Mouse (Mus musculus): ENCODE data around the gene Serpina5. TPM values are rescaled to one million over a fixed set of nuclear protein-coding genes. Genes with fewer than 3 reads are reported as not detected.
"Not testable (repeated sequence)": the region's sequence is repeated elsewhere in the genome, so short reads cannot be mapped to it uniquely, and the experiment has no call there.

Gene Serpina5
- total RNA-seq (2015) (not detected in 2 replicates), total RNA-seq (2017) (not detected in 2 replicates)

DNA sequence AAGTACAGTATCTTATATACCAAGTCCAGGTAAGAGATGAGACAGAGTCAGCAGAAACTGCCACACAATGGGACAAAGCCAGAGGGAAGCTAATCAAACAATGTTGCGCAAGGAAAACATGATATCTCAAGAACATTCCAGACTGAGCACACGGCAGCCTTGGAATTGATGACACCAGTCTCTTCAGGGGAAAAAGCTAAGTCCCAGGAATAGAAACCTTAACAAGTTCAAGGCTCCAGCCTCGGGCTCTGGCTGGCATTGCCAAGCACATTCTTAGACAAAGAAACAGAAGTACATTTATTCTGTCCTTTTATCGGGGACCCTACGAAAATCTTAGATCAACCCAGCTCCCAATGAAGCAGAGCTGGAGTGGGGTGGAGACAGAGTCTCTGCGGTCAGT is at the start of gene Serpina5:
TSS of gene Serpina5 (plus strand) at position 346 of the 400 bp plus-strand sequence.
- no peak for ATAC-seq (ENCODE audit: poor library complexity, severe bottlenecking)

DNA sequence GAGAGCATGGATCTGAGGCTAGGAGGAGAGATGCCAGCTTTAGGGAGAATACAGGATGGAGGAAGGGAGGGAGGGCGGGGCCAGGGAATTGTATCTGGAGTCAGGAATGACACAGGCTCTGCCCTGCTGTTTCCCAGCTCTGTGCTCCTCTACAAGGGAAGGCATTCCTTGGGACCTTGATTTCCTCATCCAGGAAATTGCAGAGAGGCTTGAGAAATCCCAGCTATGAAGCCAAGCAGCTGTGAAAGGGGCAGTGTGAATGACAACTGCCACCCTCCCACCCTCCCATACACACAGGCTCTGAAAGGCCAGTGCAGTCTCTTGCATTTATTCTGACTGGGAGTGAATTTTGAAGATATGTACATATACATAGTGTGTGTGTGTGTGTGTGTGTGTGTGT is 46.9 kb upstream of the Serpina5 start:
- no peak for ATAC-seq (ENCODE audit: poor library complexity, severe bottlenecking)

DNA sequence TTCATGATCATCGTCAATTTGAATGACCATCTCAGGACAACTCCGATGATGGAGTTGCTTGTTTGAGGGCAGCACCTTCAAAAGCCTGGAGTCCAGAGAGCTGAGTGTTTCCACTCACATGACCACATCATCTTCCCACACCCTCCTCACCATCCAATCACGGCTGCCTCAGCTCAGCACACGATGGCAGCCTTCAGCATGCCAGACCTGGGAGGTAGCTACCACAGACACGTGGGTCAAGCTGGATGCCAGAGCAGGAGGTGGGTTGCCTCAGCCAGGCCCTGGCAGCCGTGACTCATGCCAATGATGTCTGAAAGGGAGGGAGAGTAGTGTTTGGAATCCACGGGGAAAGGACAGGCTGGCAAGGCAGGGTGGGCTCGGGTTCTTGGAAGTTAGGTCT is 45.2 kb upstream of the Serpina5 start:
- no peak for ATAC-seq (ENCODE audit: poor library complexity, severe bottlenecking)

DNA sequence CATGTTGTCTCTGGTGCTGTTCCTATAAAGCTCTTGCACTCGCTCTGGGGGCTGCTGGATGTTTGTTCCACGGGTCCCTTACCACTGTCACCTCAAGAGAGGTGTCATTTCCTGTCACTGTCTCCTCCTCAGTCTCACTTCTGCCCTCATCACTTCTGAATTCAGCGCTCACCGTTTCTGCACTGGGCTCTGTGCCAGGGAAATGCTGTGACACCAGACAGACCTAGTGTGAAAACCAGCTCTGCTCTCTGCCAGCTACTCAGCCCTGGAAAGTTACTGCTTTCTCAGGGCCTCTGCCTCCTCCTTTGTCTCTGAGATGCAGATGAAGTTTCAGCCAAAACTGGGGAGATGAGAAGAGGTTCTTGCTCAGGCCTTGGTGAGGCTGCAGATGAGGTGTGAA is 43.9 kb upstream of the Serpina5 start:
- ATAC-seq (ENCODE audit: poor library complexity, severe bottlenecking) = peak; percentile 60

DNA sequence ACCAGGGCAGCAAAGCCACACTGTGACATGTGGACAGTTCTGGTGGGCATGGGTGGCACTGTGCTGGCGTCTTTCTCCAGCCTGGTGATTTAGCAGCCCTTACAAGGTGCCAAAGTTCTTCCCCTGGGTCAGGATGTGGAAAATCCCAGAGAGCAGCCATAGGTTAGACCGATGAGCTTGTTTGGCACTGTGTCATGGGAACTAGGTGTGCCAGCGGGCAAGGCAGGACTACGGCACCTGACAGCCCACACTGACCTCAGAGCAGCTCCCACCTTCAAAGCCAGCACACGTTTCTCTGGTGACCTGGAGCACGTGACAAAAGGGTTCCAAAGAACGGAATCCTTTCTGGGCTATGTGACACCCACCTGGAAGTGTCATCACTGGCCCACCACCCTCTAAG is 43.4 kb upstream of the Serpina5 start:
- peak; percentile 17 for ATAC-seq (ENCODE audit: poor library complexity, severe bottlenecking)

DNA sequence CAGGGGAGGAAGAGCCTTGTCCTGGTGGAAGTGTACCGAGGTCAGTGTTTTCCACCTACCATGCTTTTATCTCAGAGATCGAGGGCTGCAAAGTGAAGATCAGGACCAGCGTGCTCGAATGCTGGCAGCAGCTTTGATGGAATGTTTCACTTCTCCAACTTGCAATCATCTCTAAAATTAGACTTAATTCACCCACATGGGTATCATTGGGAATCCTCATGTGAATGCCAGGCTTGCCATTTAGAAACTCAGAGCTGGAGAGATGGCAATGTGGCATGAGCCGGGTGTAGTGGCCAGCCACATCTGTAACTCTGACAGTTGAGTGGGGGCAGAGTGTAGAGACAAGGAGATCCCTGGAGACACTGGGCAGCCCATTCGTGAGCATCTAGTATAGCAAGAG is 40.8 kb upstream of the Serpina5 start:
- no peak for ATAC-seq (ENCODE audit: poor library complexity, severe bottlenecking)

DNA sequence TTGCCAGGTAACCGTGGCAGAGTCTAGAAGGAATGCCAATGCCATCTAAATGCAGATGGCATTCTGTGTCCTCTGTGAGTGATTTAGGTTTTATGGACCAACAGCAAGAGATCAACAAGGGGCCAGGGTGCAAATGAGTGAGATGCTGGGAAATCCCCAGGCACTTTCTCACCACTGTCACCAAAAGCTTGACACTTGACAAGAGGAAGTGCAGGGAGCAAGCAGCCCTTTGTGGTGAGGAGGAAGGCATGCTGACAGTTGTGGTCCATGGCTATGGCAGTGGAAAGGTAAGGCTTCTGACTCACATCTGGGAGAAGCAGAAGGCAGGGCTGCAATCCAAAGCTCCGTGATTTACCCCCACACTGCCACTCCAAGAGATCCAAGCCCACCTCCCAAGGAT is 39.1 kb upstream of the Serpina5 start:
- peak; percentile 52 for ATAC-seq (ENCODE audit: poor library complexity, severe bottlenecking)

DNA sequence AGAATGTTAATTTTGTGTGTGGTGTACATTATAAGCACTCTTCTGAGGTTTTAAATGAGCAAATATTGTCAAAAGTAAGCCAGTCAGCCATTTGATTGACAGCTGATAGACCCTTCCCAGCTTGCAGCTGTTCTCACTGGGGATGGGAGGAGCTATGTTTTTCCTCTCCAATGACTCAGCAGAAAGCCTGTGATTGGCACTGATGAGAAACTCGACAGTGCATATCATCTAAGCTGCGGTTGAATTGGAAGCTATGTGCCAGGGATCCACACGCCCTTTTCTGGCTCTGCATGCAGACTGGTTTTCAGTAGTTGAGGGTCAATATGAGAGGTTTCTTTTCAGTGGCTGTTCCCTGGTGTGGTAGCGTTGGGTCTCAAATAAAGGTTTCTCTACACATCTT is 36.4 kb upstream of the Serpina5 start:
- no peak for ATAC-seq (ENCODE audit: poor library complexity, severe bottlenecking)

DNA sequence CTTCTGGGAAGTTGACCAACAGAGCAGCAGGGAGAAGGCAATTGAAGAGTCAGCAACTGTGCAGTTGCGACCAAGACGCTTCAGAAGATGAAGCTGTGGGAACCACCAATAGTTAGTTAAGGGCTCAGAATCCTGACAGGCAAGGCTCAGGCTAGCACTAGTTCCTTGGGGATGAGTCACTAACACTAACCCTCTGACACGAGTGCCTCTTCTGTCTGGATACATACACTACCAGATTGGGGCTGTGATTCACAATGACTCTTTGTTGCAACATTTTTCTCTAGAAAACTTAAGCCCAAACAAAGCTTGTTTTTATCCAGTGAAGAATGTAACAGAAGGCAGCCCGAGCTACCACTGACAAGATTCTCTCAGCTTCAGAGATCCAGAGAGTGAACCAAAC is 35.9 kb upstream of the Serpina5 start:
- ATAC-seq (ENCODE audit: poor library complexity, severe bottlenecking) = no peak

DNA sequence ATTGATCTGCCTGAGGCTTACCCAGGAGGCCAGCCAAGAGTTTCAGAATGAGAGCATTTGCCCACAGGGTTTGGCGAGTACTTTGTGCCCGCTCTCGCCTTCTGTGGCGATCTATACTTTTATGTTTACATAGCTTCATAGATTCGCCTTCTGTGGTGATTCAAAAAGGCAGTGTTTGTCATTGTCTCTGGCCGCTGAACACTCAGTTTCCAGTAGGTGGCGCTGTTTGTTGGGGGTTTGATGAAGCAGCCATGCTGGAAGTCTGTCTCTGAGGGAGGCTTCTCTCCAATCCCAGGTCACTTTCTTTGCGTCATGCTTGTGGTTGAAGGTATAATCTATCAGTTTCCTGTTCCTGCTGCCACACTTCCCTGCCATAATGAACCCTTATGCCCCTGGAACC is 34.7 kb upstream of the Serpina5 start:
- ATAC-seq (ENCODE audit: poor library complexity, severe bottlenecking) = peak; percentile 44

DNA sequence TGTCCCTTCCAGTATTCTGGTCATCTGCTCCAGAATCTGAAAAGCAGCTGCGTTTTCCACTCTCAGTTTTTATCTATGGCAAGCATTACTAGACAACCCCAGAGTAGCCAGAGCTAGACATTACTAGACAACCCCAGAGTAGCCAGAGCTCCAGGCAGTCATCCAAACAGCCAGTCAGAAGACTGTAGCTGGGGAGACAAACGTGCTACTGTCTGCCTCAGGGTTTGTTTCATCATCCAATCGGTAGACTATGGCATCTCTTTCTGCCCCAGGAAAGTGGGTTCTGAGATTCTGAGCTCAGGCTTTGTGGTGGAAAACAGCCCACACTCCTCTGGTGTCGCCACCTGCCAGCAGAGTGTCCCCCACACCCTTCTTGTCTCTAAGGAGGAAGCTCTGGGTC is 33.4 kb upstream of the Serpina5 start:
- ATAC-seq (ENCODE audit: poor library complexity, severe bottlenecking) = peak; percentile 75

DNA sequence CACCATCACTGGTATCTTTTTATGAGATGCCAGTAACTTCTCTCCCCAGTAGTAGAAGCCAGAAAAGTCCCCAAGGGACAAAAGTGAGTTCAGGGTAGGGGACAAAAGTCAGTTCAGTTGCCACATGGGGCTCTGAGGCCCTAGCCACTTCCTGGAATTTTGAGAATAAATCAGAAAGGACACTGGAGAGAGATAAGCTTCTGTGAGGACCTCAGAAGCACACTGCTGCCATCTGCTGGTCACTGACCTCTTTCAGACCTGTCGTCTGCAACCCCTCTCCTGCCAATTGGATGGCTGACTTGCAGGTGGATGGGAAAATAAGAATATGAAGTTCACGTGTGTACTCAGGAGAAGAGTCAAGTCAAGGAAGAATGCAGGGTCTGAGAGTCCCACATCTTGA is 31.3 kb upstream of the Serpina5 start:
- ATAC-seq (ENCODE audit: poor library complexity, severe bottlenecking) = peak; percentile 61

DNA sequence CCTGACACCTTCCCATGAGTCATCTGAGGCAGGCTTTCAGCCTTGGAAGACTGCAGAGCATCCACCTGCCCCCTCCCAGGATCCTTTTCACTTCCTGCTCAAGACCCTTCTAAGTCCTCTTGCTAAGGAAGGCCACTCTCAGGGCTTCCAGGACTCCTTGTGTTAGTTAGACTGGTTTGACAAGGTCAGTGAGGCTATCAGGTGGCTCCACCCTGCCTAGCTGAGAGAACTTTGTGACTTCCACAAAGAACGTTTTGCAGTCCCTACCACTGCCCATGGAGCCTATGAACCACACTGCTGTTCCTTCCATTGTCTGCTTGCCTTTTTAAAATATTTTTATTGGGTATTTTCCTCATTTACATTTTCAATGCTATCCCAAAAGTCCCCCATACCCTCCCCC is 29.2 kb upstream of the Serpina5 start:
- ATAC-seq (ENCODE audit: poor library complexity, severe bottlenecking) = no peak

DNA sequence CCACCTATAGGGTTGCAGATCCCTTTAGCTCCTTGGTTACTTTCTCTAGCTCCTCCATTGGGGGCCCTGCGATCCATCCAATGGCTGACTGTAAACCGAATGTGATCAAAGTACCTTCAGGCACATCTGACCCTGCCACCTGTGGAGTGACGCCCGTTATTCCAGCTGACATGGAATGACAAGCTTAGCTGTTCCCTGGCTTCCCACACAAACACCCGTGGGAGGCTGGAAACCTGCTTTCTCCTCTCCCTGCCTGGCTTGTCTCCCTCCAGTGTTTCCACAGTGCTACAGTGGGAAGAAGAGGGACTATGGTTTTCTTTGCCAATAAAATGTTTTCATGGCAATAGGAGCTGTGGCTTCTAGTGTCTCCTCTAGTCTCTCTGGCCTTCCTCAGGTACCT is 28.6 kb upstream of the Serpina5 start:
- no peak for ATAC-seq (ENCODE audit: poor library complexity, severe bottlenecking)

DNA sequence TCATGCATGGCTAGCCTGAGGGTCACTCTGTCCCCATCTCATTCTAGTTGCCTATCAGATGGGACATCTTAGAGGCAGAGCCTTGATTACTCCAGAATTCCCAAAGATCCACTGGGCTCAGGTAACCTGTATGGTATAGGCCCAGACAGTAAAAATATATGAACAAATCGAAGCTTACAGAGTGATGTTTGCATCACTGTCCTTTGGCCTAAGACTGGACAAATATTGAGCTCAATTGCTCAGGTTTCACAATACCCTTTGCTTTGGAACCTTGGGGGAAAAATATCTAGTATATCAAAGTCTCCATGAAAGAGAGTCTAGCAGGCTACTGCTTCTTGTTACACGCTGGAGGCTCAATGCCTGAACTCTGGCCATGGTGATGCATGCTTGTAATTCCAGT is 10.8 kb upstream of the Serpina5 start:
- no peak for ATAC-seq (ENCODE audit: poor library complexity, severe bottlenecking)

DNA sequence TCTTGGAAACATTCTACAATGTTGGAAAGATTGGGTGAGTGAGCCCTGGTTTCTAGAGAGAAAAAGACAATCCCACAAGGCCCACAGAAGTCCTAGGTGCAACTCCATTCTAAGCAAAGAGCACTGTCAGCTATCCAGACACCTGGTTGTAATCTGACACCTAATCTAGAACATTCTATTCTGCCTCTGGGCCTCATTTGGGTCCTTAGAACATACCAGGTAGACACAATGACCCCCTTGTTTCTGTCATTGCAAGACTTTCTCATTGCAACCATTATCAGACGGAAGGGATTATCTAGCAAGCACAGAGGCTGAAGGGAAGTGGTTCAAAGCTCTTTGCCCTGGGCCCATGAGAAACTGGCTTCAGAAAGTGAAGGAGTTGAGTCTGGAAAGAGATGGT is 9.6 kb upstream of the Serpina5 start:
- ATAC-seq (ENCODE audit: poor library complexity, severe bottlenecking) = no peak

DNA sequence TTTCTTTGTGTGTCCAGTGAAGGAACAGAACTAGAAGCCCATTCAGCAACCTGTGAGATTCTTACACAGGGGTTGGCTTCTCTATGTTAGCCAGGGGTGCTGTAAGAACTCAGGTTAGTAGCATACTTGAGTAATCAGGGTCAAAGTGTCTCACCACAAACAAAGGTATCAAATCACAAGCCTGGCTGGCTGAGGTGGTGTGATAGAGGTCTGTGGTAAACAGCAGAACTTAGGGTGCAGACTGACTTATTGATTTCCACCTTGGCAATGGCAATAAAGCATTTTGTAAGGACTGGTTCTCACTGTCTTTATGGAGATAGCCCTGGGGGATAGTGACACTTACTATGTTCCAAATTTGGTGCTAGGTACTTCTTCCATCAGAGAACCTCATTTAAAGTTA is 4.9 kb downstream of the Serpina5 start:
- ATAC-seq (ENCODE audit: poor library complexity, severe bottlenecking) = no peak

DNA sequence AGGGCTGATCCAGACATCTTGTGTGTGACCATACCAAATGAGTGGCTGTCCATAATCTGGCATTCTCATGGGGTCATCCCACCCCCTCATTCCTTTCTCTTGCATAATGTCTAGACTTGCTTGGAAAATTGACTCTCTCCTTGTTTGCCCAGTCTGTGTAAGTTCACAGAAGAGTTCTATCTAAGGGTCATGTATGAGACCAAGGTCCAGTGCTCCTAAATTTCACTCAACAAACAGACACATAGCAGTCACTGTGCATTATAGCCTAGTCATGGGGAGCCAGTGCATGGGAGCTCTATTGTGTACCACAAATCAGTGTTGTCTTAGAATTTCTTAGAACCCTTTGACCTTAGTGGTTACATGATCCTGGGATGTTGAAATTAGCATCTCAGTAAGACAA is 6.0 kb downstream of the Serpina5 start:
- ATAC-seq (ENCODE audit: poor library complexity, severe bottlenecking) = no peak

DNA sequence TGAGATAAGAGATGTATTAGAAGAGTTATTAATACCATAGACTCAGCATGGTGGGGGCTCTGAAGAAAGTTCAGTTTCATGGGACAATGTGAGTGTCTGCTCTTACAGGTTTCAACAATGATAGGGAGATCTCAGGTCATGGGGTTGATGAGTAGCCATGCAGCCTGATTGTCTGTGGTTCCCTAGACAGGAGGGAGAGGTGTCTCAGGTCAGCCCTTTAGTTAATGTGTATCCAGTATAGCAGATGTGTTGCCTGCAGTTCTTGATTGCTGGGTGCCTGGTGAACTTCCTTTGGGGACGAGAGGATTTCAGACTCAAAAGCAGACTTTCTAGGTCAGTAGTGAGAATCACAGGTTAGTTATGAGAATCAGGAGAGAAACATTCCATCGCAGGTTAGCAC is 7.6 kb downstream of the Serpina5 start:
- no peak for ATAC-seq (ENCODE audit: poor library complexity, severe bottlenecking)

DNA sequence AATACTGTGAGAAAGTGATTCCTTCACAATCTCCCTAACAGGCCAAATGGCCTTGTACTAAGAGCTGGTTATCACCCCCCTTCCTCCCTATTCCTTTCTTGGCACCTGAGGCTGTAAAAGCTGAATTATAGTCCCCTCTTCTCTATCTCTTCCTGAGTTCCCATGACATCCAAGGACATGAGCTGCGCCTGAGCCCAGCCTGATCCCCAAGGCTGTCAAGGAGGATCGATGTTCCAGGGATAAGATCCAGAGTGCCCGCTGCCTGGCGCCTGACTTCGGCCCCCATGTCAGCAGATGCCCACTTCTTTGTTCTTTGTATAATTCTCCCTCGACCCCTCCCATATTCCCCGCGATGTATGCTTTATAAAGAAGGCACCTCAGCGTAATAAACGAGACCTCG is 11.4 kb downstream of the Serpina5 start, which contains the start of gene Serpina3a:
TSS of gene Serpina3a (plus strand) at position 392 of the 400 bp plus-strand sequence.
- not testable (repeated sequence) for ATAC-seq (ENCODE audit: poor library complexity, severe bottlenecking)

DNA sequence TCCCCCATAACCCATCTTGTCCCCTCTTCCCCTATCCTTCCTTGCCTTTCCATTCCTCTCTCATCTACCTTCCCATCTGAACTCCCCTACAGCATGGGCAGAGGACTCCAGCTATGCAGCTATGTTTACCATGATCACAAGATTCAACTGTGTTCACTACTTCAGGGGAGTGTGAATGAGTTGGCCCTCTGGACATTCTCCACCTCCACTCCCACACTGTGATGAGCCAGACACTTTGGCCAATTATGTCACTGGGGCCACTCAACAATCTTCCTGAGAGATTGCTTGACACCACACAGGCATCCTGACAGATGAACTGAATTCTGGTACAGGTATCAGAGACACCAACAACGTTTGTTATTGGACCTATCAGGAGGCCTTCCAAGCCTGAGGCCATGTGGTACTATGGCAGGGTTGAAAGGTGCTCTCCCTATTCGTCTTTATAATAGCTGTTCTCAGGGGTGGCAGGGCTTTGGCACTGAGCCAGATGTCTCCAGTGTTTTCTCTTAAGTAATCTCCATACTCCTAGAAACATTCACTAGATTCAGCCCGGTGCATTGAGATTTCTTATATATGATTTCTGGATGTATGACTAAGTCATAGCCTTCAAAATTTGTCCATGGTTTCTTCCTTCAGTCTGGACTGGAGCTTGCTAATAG is 14.1 kb downstream of the Serpina5 start:
- ATAC-seq (ENCODE audit: poor library complexity, severe bottlenecking) = no peak

DNA sequence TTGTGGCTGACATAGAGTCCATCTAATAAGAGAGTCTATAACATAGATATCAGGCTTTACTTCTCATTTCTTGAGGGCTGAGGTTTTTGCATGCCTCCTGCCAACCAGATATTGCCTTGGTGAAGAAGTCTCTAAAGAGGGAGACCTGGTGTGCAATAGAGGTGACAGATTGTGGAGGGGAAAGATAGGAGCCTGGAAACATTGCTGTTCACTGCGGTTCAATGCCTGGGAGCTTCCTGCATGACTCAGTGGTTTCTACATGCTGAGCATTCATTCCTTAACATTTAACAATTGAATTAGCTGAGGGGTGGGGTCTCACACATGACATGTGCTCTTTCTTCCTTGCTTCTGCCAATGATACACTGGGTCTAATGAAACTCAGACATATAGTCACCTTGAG is 22.2 kb downstream of the Serpina5 start:
- ATAC-seq (ENCODE audit: poor library complexity, severe bottlenecking) = no peak

DNA sequence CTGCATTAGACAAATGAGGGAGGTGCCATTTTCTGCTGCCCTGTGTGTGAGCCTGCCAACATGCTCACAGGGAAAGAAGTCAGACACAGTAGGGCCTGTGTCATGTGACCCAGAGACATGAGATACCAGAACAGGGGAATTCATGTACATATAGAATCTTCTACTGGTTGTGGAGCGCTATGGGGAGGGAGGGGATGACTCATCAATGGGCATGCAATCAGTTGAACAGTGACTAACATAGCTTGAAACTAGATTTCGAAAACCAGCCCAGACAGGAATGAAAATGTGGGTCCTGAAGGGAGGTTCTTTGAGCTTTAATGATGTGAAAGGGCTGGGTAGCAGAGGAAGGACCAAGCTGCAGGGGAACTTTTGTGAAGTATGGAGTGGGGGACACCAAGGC is 23.1 kb downstream of the Serpina5 start:
- ATAC-seq (ENCODE audit: poor library complexity, severe bottlenecking) = peak; percentile 41; the same call in 1 of the 2 replicates
